Mouse (Mus musculus) cerebellum, adult 2 months (tissue): ENCODE data around the gene Prrt3. TPM values are rescaled to one million over a fixed set of nuclear protein-coding genes. Genes with fewer than 3 reads are reported as not detected.

ENCODE experiments used
- DNase-seq, 2 experiments: peaks; one replicate each; pipeline ENCODE4 v3.0.0; 2021
- H3K27ac ChIP-seq: fragments of 200-500 bp; 2 replicates; pipeline ENCODE4 v1.5.1; 2012; ENCODE audit warnings: low read length, control low read depth, inconsistent platforms; ENCODE audit not compliant: insufficient read depth
- H3K27me3 ChIP-seq: fragments of 200-500 bp; 2 replicates; pipeline ENCODE4 v1.6.1; 2012; ENCODE audit warnings: inconsistent platforms, mild to moderate bottlenecking, low read length, moderate library complexity; ENCODE audit not compliant: control insufficient read depth, insufficient read depth
- H3K4me1 ChIP-seq: fragments of 200-500 bp; 2 replicates; pipeline ENCODE4 v1.6.1; 2011; ENCODE audit warnings: low read length; ENCODE audit not compliant: control insufficient read depth, insufficient read depth
- H3K4me3 ChIP-seq: fragments of 200-500 bp; replicated peaks from 2 replicates; pipeline ENCODE3; 2011; ENCODE audit warnings: mild to moderate bottlenecking, low read depth, low read length, control low read depth; ENCODE audit not compliant: insufficient read depth
- CTCF ChIP-seq: fragments of 200-500 bp; IDR thresholded peaks from 2 replicates; pipeline ENCODE4 v1.5.1; 2011; ENCODE audit warnings: low read depth, mild to moderate bottlenecking, control low read depth, low read length, moderate library complexity, borderline replicate concordance; ENCODE audit not compliant: insufficient read depth
- POLR2A ChIP-seq: fragments of 200-500 bp; IDR thresholded peaks from 2 replicates; pipeline ENCODE4 v1.6.1; 2011; ENCODE audit warnings: low read length, control low read depth, borderline replicate concordance; ENCODE audit not compliant: insufficient read depth
- WGBS: fragments of 180-500 bp; shearing (Covaris S2); methylation state at CpG from one replicate; pipeline ENCODE4 v1.1.7; 2018; 5-methylcytosine and 5-hydroxymethylcytosine counted together
- polyA plus RNA-seq: library from polyadenylated mRNA; depleted of rRNA; stranded (reverse); fragments of >200 nt; gene quantifications from 2 replicates; pipeline ENCODE4 v1.2.3, GENCODE M21; 2012; rRNA removed

Prrt3 gene
- 41.2 and 43.0 TPM in 2 replicates for polyA plus RNA-seq

GRCm38 (mm10) chr6:113501388-113502084 is at the start of gene Prrt3:
Prrt3 (minus strand) TSS chr6:113501931.
- WGBS = under 1% methylated on average over 30 of the region's 32 CpGs

GRCm38 (mm10) chr6:113543906-113544481 is 42.3 kb upstream of the Prrt3 start:
- Histone ChIP-seq H3K27me3 (no peaks in the 10 kb centered on the region), H3K27ac (no peak overlapping the region), H3K4me1 (no peaks in the 10 kb centered on the region), H3K4me3 (no peak overlapping the region)
- TF ChIP-seq POLR2A (no peak), CTCF (no peak)
- no peak for DNase-seq
- 86% methylated on average over 10 of the region's 12 CpGs for WGBS

More at GRCm38 (mm10) chr6:113501388-113502084, at the start of gene Prrt3:
- Histone ChIP-seq H3K27ac (peak within 1 kb of the TSS; percentile 93), H3K4me3 (peak within 1 kb of the TSS; percentile 95), H3K4me1 (no peaks in the 10 kb centered on the region), H3K27me3 (no peaks in the 10 kb centered on the region)
- TF ChIP-seq POLR2A = peak; percentile 94
- no peak for TF ChIP-seq CTCF
- peak; percentile 87 to 90 for DNase-seq

- no peaks in the 10 kb centered on the region for H3K4me1 ChIP-seq
- H3K4me3 ChIP-seq = no peak overlapping the region
- TF ChIP-seq POLR2A (no peak), CTCF (no peak)
- no peaks in the 10 kb centered on the region for H3K27me3 ChIP-seq
- DNase-seq = no peak
- no peak overlapping the region for H3K27ac ChIP-seq
- 77% methylated on average over 6 of the region's 6 CpGs for WGBS
Measured at GRCm38 (mm10) chr6:113541610-113542009, 39.9 kb upstream of the Prrt3 start.

- H3K4me1 ChIP-seq = peaks cover 1% of the 10 kb centered on the region
- H3K27ac ChIP-seq = no peak overlapping the region
- no peaks in the 10 kb centered on the region for H3K27me3 ChIP-seq
- 89% methylated on average over 7 of the region's 7 CpGs for WGBS
- TF ChIP-seq CTCF (no peak), POLR2A (no peak)
- no peak for DNase-seq
- no peak overlapping the region for H3K4me3 ChIP-seq
Measured at GRCm38 (mm10) chr6:113534886-113535285, 33.2 kb upstream of the Prrt3 start.

GRCm38 (mm10) chr6:113531840-113532404 is 30.2 kb upstream of the Prrt3 start:
- H3K27ac ChIP-seq = no peak overlapping the region
- TF ChIP-seq POLR2A = no peak
- no peak for TF ChIP-seq CTCF
- no peak for DNase-seq
- no peaks in the 10 kb centered on the region for H3K27me3 ChIP-seq
- H3K4me1 ChIP-seq = peaks cover 3% of the 10 kb centered on the region
- WGBS = 4% methylated on average over 7 of the region's 7 CpGs
- H3K4me3 ChIP-seq = peak overlapping the region; percentile 99

- H3K27me3 ChIP-seq = no peaks in the 10 kb centered on the region
- under 1% methylated on average over 47 of the region's 47 CpGs for WGBS
- H3K27ac ChIP-seq = peak within 1 kb of the TSS; percentile 45
- H3K4me3 ChIP-seq = peak within 1 kb of the TSS; percentile 99
- peaks cover 3% of the 10 kb centered on the region for H3K4me1 ChIP-seq
- TF ChIP-seq CTCF (no peak), POLR2A (peak; percentile 73; the same call in 1 of the 2 replicates)
- DNase-seq = peak; percentile 90 to 95
Measured at GRCm38 (mm10) chr6:113530932-113531839, 29.5 kb upstream of the Prrt3 start, which contains the start of the genes Emc3 and Fancd2. Emc3 (minus strand) TSS chr6:113531652. Fancd2 (plus strand) TSS chr6:113531682.

- Histone ChIP-seq H3K27me3 (no peaks in the 10 kb centered on the region), H3K4me1 (peaks cover 3% of the 10 kb centered on the region; the same call in 1 of the 2 replicates), H3K27ac (no peak overlapping the region), H3K4me3 (no peak overlapping the region)
- no peak for DNase-seq
- TF ChIP-seq POLR2A = no peak
- no peak for TF ChIP-seq CTCF
- WGBS = 39% methylated on average over 8 of the region's 8 CpGs
Measured at GRCm38 (mm10) chr6:113523420-113523819, 21.7 kb upstream of the Prrt3 start.
